Comparison of ENCODE assay signal across 9 mouse cellular contexts in the genomic region with DNA sequence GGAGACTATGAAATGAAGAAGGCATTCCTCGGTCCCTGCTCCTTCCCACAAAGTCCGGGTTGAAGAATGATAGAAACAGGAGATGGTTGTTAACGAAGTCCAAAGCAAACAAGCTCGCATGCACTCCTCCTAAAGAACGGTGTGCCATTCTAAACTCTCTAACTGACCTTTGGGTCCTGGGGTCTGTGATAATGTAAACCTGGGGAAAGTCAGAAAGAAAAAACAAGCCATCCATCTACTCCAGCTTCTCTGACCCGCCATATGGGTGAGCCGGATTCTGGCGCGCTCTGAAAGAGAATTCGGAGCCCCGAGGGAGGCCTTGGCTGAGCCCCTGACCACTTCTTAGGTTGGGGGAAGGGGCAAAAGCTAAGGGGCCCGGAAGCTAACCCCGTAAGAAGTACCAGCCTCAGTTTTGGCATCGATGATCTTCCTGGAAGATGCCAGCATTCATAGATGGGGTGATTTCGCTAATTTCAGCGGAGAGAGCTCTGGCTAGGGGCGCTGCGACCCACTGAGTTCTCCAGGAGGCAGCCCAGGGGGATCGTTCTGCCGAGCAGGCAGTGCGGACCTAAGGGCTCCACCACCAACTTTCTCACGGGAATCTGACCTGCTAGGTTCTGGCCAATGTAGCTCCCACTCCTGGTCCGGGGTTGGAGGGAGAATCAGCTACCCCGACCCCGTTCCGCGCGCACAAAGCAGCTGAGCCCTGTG. TPM values are rescaled to one million over a fixed set of nuclear protein-coding genes. Genes with fewer than 3 reads are reported as not detected.
DNase-seq lines count a peak whose midpoint lies in the region; ATAC-seq and TF ChIP-seq lines count a peak whose summit lies in the region.
"Had no signal": no experiment of that assay in that cellular context is flagged by ENCODE, and none has a peak within 500 bp of the region (broad histone marks: within the 10 kb centered on the region; RNA-seq: fewer than 3 reads in every experiment).

No protein-coding gene starts in this region.

- TF ChIP-seq CTCF in gastrocnemius, adult 2 months (IDR thresholded peaks at IDR 0.05) = no peak

- H3K4me1 ChIP-seq in embryonic facial prominence, embryonic 14.5 days (ENCODE audit: control insufficient read depth, insufficient read depth, low read length) = peaks cover 17% of the 10 kb centered on the region
- no peaks in the 10 kb centered on the region; the same call in 1 of the 2 replicates for H3K4me1 ChIP-seq in intestine, embryonic 14.5 days (replicated peaks; ENCODE audit: control insufficient read depth, insufficient read depth, low read length)

- peak overlapping the region; percentile 88 for H3K27ac ChIP-seq in gastrocnemius, adult 2 months
- peak overlapping the region; percentile 72 for H3K27ac ChIP-seq in embryonic facial prominence, embryonic 14.5 days (replicated peaks; ENCODE audit: low read depth, low read length)
- peak overlapping the region; percentile 77 for H3K27ac ChIP-seq in intestine, embryonic 14.5 days (ENCODE audit: low read depth)

- H3K4me3 ChIP-seq in gastrocnemius, adult 2 months = peak overlapping the region; percentile 94
- H3K4me3 ChIP-seq in embryonic facial prominence, embryonic 14.5 days (ENCODE audit: low read depth, low read length) = peak overlapping the region; percentile 69
- H3K4me3 ChIP-seq in intestine, embryonic 14.5 days (ENCODE audit: low read depth, low read length) = peak overlapping the region; percentile 72

- intact Hi-C loops in gastrocnemius, adult 2 months (cut with DNase I) = loop anchor here (2.0 to 5.0 kb wide), 3 partner anchors 23 to 226 kb away; no protein-coding TSS in a partner anchor
- intact Hi-C loops in gastrocnemius, postnatal 14 days (cut with DNase I; ENCODE audit: low total_unique reads) = no loop called here

- no peaks in the 10 kb centered on the region for H3K36me3 ChIP-seq in embryonic facial prominence, embryonic 14.5 days (ENCODE audit: control insufficient read depth, insufficient read depth, low read length)
- no peaks in the 10 kb centered on the region for H3K36me3 ChIP-seq in intestine, embryonic 14.5 days (ENCODE audit: control insufficient read depth, insufficient read depth, low read length)

- no peaks in the 10 kb centered on the region for H3K9me3 ChIP-seq in embryonic facial prominence, embryonic 14.5 days (ENCODE audit: control insufficient read depth, low read length)
- no peaks in the 10 kb centered on the region for H3K9me3 ChIP-seq in intestine, embryonic 14.5 days (ENCODE audit: control insufficient read depth, low read length)

- peak overlapping the region; percentile 87 for H3K4me2 ChIP-seq in embryonic facial prominence, embryonic 14.5 days (ENCODE audit: low read depth, low read length)
- H3K4me2 ChIP-seq in intestine, embryonic 14.5 days (ENCODE audit: low read length) = peak overlapping the region; percentile 93

- under 1% methylated on average over 25 of the region's 28 CpGs for WGBS in embryonic facial prominence, embryonic 14.5 days
- WGBS in intestine, embryonic 14.5 days = under 1% methylated on average over 28 of the region's 28 CpGs

- H3K27me3 ChIP-seq in embryonic facial prominence, embryonic 14.5 days (replicated peaks; ENCODE audit: control insufficient read depth, insufficient read depth, low read length) = peaks cover 8% of the 10 kb centered on the region; the same call in 1 of the 2 replicates
- no peaks in the 10 kb centered on the region for H3K27me3 ChIP-seq in intestine, embryonic 14.5 days (replicated peaks; ENCODE audit: control insufficient read depth, insufficient read depth, low read length)
- H3K27me3 ChIP-seq: CH12.LX had no signal

- DNase-seq in gastrocnemius, adult 2 months = no peak
- no peak for DNase-seq in gastrocnemius, postnatal 14 days
- peak; percentile 43 for DNase-seq in 416B (ENCODE audit: low read depth)
- DNase-seq in embryonic facial prominence, embryonic 14.5 days (ENCODE audit: low spot score) = peak; percentile 29
- peak; percentile 86 for DNase-seq in intestine, embryonic 14.5 days (ENCODE audit: low spot score)
- DNase-seq in T-cell, adult 2 months (ENCODE audit: low spot score) = no peak
- DNase-seq in cerebellum, adult 9-11 months = no peak

- H3K9ac ChIP-seq in embryonic facial prominence, embryonic 14.5 days (ENCODE audit: low read depth, low read length) = peak overlapping the region; percentile 64
- peak overlapping the region; percentile 80 for H3K9ac ChIP-seq in intestine, embryonic 14.5 days (ENCODE audit: low read length)

- no peak; the same call in 1 of the 2 replicates for ATAC-seq in embryonic facial prominence, embryonic 14.5 days (ENCODE audit: low read depth)
- no peak for ATAC-seq in intestine, embryonic 14.5 days (replicated peaks; ENCODE audit: low FRiP score, low TSS enrichment, low read depth)
- peak; percentile 20; the same call in 1 of the 2 replicates for ATAC-seq in monocyte, adult 5-6 weeks (replicated peaks; ENCODE audit: insufficient number of reproducible peaks, low FRiP score, low TSS enrichment, poor library complexity, severe bottlenecking)

RNA-seq across cellular contexts. Expression of gene Stxbp6, which starts 1.0 kb away (rescaled TPM):
- total RNA-seq in gastrocnemius, adult 2 months (2021) = 1 to 10 TPM; 3.3 to 5.7 TPM
- total RNA-seq in gastrocnemius, postnatal 14 days (2021) = 10 to 100 TPM in 1 of 2 experiments, 1 to 10 TPM in 1; 7.8 to 12.7 TPM
- polyA plus RNA-seq in embryonic facial prominence, embryonic 14.5 days (2014; fragmentation: Nextera tagmentation; extraction: Ambion mirVana) = 7.5 and 8.3 TPM in 2 replicates
- 12.9 and 16.6 TPM in 2 replicates for polyA plus RNA-seq in intestine, embryonic 14.5 days (2014; fragmentation: Nextera tagmentation; extraction: Ambion mirVana)
- 2.1 to 9.1 TPM (median 3.5 TPM) in 3 replicates for total RNA-seq in monocyte, adult 5-6 weeks (2017)
- total RNA-seq: CH12.LX had no signal

Comparison
In these comparisons a context has a peak if more than half of its experiments do, and no peak if none do; other contexts are left out.
1. DNase-seq: peak in 416B (single experiment), embryonic facial prominence, embryonic 14.5 days (single experiment) and intestine, embryonic 14.5 days (single experiment); none in gastrocnemius, adult 2 months (single experiment), gastrocnemius, postnatal 14 days (single experiment), T-cell, adult 2 months (single experiment) and cerebellum, adult 9-11 months (single experiment).
2. Peak in every context shown above with its lines, with median percentiles within 50 percentile points of each other: H3K27ac ChIP-seq and H3K4me3 ChIP-seq.